Mouse (Mus musculus): ENCODE measurements around the gene Vgll4. TPM values are rescaled to one million over a fixed set of nuclear protein-coding genes. Genes with fewer than 3 reads are reported as not detected.
A peak's percentile ranks its signal among the peaks of the same experiment; 100 is the strongest.

Vgll4 gene
- total and polyA plus RNA-seq, 2 experiments from 2014 or later, result 49.4 to 85.4 TPM

- H3K9me3 ChIP-seq (ENCODE audit: low read length), result no peaks in the 10 kb centered on the region
- H3K27me3 ChIP-seq (ENCODE audit: insufficient read depth, low read length), result no peaks in the 10 kb centered on the region
- no peak for TF ChIP-seq CTCF (IDR thresholded peaks at IDR 0.05; ENCODE audit: low read depth)
- no peak for ATAC-seq
- peak; percentile 56 for DNase-seq (ENCODE audit: low spot score)
- H3K4me3 ChIP-seq (ENCODE audit: low read length), result no peak overlapping the region
- H3K27ac ChIP-seq, result no peak overlapping the region
- H3K4me1 ChIP-seq (ENCODE audit: insufficient read depth, low read length), result peaks cover 36% of the 10 kb centered on the region
- no peak overlapping the region for H3K9ac ChIP-seq (replicated peaks; ENCODE audit: low read length)
- H3K4me2 ChIP-seq (ENCODE audit: low read depth, low read length), result no peak overlapping the region
- WGBS, result 56% methylated on average over 2 of the region's 2 CpGs
- H3K36me3 ChIP-seq (ENCODE audit: insufficient read depth, low read length), result no peaks in the 10 kb centered on the region
Observed at GRCm38 (mm10) chr6:114896281-114896680, 73.5 kb downstream of the Vgll4 start.

- Histone ChIP-seq H3K4me3 (ENCODE audit: low read length) (no peak overlapping the region), H3K4me1 (ENCODE audit: insufficient read depth, low read length) (peaks cover 42% of the 10 kb centered on the region), H3K9ac (replicated peaks; ENCODE audit: low read length) (no peak overlapping the region), H3K4me2 (ENCODE audit: low read depth, low read length) (no peak overlapping the region), H3K27ac (no peak overlapping the region), H3K27me3 (ENCODE audit: insufficient read depth, low read length) (no peaks in the 10 kb centered on the region), H3K9me3 (ENCODE audit: low read length) (no peaks in the 10 kb centered on the region), H3K36me3 (ENCODE audit: insufficient read depth, low read length) (no peaks in the 10 kb centered on the region)
- no peak for TF ChIP-seq CTCF (IDR thresholded peaks at IDR 0.05; ENCODE audit: low read depth)
- whole genome bisulfite sequencing, result 86% methylated on average over 7 of the region's 7 CpGs
- ATAC-seq (no peak), DNase-seq (ENCODE audit: low spot score) (no peak)
Observed at GRCm38 (mm10) chr6:114895191-114895590, 74.6 kb downstream of the Vgll4 start.

- Histone ChIP-seq H3K27ac (peak overlapping the region; percentile 45; the same call in 1 of the 2 replicates), H3K27me3 (ENCODE audit: insufficient read depth, low read length) (no peaks in the 10 kb centered on the region), H3K4me3 (ENCODE audit: low read length) (no peak overlapping the region), H3K4me1 (ENCODE audit: insufficient read depth, low read length) (peaks cover 41% of the 10 kb centered on the region), H3K4me2 (ENCODE audit: low read depth, low read length) (no peak overlapping the region), H3K36me3 (ENCODE audit: insufficient read depth, low read length) (no peaks in the 10 kb centered on the region), H3K9ac (replicated peaks; ENCODE audit: low read length) (no peak overlapping the region), H3K9me3 (ENCODE audit: low read length) (no peaks in the 10 kb centered on the region)
- DNase-seq (ENCODE audit: low spot score), result no peak
- peak; percentile 37; the same call in 1 of the 2 replicates for TF ChIP-seq CTCF (IDR thresholded peaks at IDR 0.05; ENCODE audit: low read depth)
- no peak for ATAC-seq
- WGBS, result 70% methylated on average over 4 of the region's 4 CpGs
Observed at GRCm38 (mm10) chr6:114894548-114895106, 75.2 kb downstream of the Vgll4 start.

- DNase-seq (ENCODE audit: low spot score), result no peak
- peak; percentile 19; the same call in 1 of the 2 replicates for TF ChIP-seq CTCF (IDR thresholded peaks at IDR 0.05; ENCODE audit: low read depth)
- Histone ChIP-seq H3K36me3 (ENCODE audit: insufficient read depth, low read length) (no peaks in the 10 kb centered on the region), H3K4me3 (ENCODE audit: low read length) (no peak overlapping the region), H3K4me1 (ENCODE audit: insufficient read depth, low read length) (peaks cover 48% of the 10 kb centered on the region), H3K9ac (replicated peaks; ENCODE audit: low read length) (no peak overlapping the region), H3K9me3 (ENCODE audit: low read length) (no peaks in the 10 kb centered on the region), H3K4me2 (ENCODE audit: low read depth, low read length) (no peak overlapping the region), H3K27ac (peak overlapping the region; percentile 86), H3K27me3 (ENCODE audit: insufficient read depth, low read length) (no peaks in the 10 kb centered on the region)
- 59% methylated on average over 20 of the region's 20 CpGs for WGBS
- ATAC-seq, result no peak
Observed at GRCm38 (mm10) chr6:114893427-114894209, 76.2 kb downstream of the Vgll4 start.

GRCm38 (mm10) chr6:114892363-114892762 lies 77.4 kb downstream of the Vgll4 start:
- Histone ChIP-seq H3K4me2 (ENCODE audit: low read depth, low read length) (peak overlapping the region; percentile 35), H3K9me3 (ENCODE audit: low read length) (no peaks in the 10 kb centered on the region), H3K4me3 (ENCODE audit: low read length) (no peak overlapping the region), H3K27me3 (ENCODE audit: insufficient read depth, low read length) (no peaks in the 10 kb centered on the region), H3K27ac (peak overlapping the region; percentile 86), H3K36me3 (ENCODE audit: insufficient read depth, low read length) (no peaks in the 10 kb centered on the region), H3K9ac (replicated peaks; ENCODE audit: low read length) (no peak overlapping the region), H3K4me1 (ENCODE audit: insufficient read depth, low read length) (peaks cover 56% of the 10 kb centered on the region)
- TF ChIP-seq CTCF (IDR thresholded peaks at IDR 0.05; ENCODE audit: low read depth), result no peak
- DNase-seq (ENCODE audit: low spot score), result peak; percentile 88
- WGBS, result 6% methylated on average over 6 of the region's 6 CpGs
- ATAC-seq, result peak; percentile 76

- no peaks in the 10 kb centered on the region for H3K27me3 ChIP-seq (ENCODE audit: insufficient read depth, low read length)
- H3K27ac ChIP-seq, result peak overlapping the region; percentile 86
- ATAC-seq (no peak), DNase-seq (ENCODE audit: low spot score) (no peak)
- H3K9me3 ChIP-seq (ENCODE audit: low read length), result no peaks in the 10 kb centered on the region
- TF ChIP-seq CTCF (IDR thresholded peaks at IDR 0.05; ENCODE audit: low read depth), result no peak
- H3K4me2 ChIP-seq (ENCODE audit: low read depth, low read length), result peak overlapping the region; percentile 35; the same call in 1 of the 2 replicates
- 34% methylated on average over 12 of the region's 12 CpGs for WGBS
- no peak overlapping the region for H3K9ac ChIP-seq (replicated peaks; ENCODE audit: low read length)
- H3K4me1 ChIP-seq (ENCODE audit: insufficient read depth, low read length), result peaks cover 54% of the 10 kb centered on the region
- H3K36me3 ChIP-seq (ENCODE audit: insufficient read depth, low read length), result no peaks in the 10 kb centered on the region
- H3K4me3 ChIP-seq (ENCODE audit: low read length), result no peak overlapping the region
Observed at GRCm38 (mm10) chr6:114891771-114892170, 78.0 kb downstream of the Vgll4 start.

- no peaks in the 10 kb centered on the region for H3K9me3 ChIP-seq (ENCODE audit: low read length)
- H3K4me2 ChIP-seq (ENCODE audit: low read depth, low read length), result peak overlapping the region; percentile 49; the same call in 1 of the 2 replicates
- WGBS, result 60% methylated on average over 12 of the region's 12 CpGs
- H3K36me3 ChIP-seq (ENCODE audit: insufficient read depth, low read length), result no peaks in the 10 kb centered on the region
- H3K4me1 ChIP-seq (ENCODE audit: insufficient read depth, low read length), result peaks cover 54% of the 10 kb centered on the region
- H3K27me3 ChIP-seq (ENCODE audit: insufficient read depth, low read length), result no peaks in the 10 kb centered on the region
- ATAC-seq (no peak), DNase-seq (ENCODE audit: low spot score) (peak; percentile 44)
- no peak overlapping the region for H3K4me3 ChIP-seq (ENCODE audit: low read length)
- TF ChIP-seq CTCF (IDR thresholded peaks at IDR 0.05; ENCODE audit: low read depth), result no peak
- H3K9ac ChIP-seq (replicated peaks; ENCODE audit: low read length), result no peak overlapping the region
- H3K27ac ChIP-seq, result peak overlapping the region; percentile 86
Observed at GRCm38 (mm10) chr6:114891272-114891671, 78.5 kb downstream of the Vgll4 start.

All from hindbrain, postnatal 0 days (tissue).